Mouse (Mus musculus) R1 (cell line): ENCODE measurements around the gene Cops7a.
A peak's percentile ranks its signal among the peaks of the same experiment; 100 is the strongest.

Experiments used
- DNase-seq: peaks from one replicate; pipeline ENCODE4 v3.0.0-alpha.2; 2018; ENCODE audit warnings: low read depth, low spot score

Gene Cops7a

GRCm38 (mm10) chr6:124965088-124965719 is at the start of gene Cops7a:
Gene Cops7a (minus strand): TSS chr6:124965538.
- DNase-seq = peak; percentile 95

DNA sequence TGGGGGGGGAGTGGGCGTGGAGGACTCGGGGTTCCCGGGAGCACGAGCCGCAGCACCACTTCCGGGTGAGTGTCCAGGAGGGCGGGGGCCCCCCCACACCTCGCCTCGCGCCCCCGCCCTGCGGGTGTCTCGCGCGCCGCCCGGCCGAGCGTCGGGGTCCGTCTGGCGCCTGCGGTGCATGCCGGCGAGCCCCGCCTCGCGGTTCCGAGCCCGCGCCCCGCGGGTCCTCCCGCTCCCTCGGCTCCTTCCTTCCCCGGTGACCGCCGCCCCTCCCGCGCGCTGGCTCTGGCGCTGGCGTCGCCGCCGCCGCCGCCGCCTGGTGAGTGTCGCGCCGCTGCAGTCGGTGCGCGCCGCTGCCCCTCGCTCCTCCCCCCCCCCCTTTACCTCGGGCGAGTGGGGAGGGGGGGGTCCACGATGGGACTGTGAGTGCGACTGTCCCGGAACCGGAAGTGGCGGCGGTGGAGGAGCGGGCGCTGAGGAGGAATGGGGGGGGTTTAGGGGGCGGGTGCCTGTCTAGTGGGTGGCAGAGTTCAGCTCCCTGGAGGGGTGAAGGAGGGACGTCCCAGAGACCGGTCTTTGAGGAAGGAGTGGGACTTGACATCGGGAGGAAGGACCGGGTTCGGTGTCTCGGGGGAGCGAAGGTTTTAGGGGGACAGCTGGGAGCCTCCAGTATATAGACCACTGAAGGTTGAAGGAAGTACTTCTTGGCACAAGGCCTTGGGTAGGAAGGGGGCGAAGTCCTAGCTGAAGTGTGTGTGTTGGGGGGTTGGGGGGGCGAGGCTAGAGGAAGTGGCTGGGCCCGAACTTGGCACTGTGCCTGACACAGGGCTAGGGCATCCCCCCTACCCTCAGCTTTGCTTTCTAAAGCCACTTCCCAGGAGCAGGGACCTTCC is 44.1 kb upstream of the Cops7a start:
- peak; percentile 87 for DNase-seq

DNA sequence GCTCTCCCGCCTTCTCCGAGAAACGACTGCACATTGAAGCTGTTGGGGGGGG is 43.6 kb upstream of the Cops7a start, which contains the start of gene Zfp384:
Zfp384 (plus strand) TSS at position 17 of the 52 bp plus-strand sequence.
- no peak for DNase-seq

GRCm38 (mm10) chr6:125008586-125009128 is 43.3 kb upstream of the Cops7a start:
- DNase-seq = peak; percentile 99

GRCm38 (mm10) chr6:125008060-125008459 is 42.7 kb upstream of the Cops7a start:
- DNase-seq = peak; percentile 23

DNA sequence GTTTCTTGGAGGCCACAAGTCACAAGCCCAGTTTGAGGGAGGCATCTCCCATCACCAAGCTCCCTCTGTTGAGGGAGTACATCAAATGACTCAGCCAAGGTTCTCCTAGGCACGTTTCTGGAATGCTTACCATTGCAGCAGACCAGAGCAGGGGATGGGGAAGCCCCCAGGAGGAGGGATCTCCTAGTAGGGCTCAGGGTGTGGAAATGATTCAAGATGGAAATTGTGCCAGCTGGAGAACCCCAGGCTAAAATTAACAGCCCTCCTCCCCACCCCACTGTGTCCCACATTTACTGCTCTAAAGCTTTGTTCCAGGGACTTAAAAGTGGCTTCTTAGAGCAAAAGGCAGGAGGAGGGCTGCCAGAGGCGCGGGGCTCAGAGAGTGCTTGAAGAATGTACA is 39.7 kb upstream of the Cops7a start:
- DNase-seq = no peak

DNA sequence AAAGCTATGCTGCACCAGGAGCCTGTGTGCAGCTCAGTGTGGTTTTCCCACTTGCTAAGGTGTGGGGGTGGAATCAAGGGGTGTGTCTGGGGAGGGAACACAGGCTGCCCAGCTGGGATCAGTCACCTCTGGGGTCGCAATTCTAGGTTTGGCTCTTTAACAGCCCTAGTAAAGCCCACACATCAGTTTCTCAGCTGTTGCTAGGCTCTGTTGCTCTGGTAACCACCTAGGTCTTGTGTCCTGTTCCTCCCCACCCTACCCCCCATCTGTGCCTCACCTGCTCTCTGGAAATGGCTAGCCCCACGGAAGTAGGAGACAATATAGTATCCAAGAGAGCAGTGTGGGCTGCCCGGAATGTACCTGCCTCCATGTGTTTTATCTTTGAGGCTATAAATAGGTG is 38.4 kb upstream of the Cops7a start:
- peak; percentile 58 for DNase-seq

DNA sequence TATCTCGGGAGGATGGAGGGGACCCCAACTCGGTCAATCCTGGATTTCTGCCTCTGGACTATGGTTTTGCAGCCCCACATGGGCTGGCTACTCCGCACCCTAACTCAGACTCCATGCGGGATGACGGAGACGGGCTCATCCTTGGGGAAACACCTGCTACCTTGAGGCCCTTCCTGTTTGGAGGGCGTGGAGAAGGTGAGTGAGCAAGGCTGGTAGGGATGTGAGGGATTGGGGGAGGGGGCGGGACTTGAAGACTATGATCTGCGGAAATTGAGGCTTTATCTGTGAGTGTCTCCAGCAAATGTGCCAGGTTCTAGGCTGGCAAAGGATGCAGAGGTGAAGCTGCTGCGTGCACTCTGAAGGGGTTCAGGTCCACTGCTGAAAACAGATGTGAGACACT is 34.2 kb upstream of the Cops7a start:
- DNase-seq = peak; percentile 63

- DNase-seq = peak; percentile 25
Observed at GRCm38 (mm10) chr6:124999091-124999490, 33.8 kb upstream of the Cops7a start.

DNA sequence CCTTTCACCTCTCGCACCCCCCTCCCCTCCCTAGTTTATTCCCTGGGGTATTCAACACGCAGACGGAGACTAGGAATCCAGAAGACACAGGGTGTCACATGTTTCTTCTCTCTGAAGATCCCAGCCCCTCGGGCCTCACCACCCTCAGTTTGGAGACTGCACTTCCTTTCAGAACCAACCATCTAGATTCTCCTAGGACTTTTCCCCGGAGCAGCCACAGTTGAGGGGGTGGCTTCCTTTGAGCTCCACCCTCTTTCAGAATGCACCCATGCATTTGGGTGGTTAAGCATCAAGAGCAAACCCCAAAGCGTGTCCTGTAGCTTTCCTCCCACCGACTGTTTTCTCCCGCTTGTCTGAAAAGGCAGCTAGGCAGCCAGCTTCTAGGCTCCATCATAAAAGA is 32.7 kb upstream of the Cops7a start:
- DNase-seq = peak; percentile 29

GRCm38 (mm10) chr6:124996551-124997501 is 31.5 kb upstream of the Cops7a start, which contains the start of gene Pianp:
Gene Pianp (plus strand): TSS chr6:124996694.
- peak; percentile 55 for DNase-seq

DNA sequence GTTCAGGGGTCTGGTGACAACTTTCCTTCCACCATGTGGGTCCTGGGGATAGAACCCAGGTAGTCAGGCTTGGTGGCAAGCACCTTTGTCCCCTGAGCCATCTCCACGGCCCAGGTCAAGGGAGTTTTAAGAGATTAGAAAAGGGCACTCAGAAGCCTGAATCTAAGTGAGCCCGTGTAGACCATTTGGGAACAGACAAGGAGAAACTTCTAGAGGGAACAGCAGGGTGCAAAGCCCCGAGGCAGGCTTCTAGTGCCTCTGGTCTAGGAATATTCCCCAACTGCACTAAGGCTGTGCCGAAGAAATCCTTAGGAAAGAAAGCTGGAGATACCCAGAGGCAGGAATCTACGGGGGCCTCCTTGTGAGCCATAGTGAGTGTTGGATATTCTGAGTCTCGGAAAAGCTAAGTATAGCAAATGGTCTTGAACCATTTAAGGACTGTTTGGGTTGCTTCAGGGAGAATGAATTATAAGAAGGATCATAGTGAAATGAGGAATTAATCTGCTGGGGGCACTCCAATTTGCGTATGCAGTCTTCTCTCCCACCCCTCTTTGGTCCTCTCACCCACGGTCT is 30.6 kb upstream of the Cops7a start:
- no peak for DNase-seq

DNA sequence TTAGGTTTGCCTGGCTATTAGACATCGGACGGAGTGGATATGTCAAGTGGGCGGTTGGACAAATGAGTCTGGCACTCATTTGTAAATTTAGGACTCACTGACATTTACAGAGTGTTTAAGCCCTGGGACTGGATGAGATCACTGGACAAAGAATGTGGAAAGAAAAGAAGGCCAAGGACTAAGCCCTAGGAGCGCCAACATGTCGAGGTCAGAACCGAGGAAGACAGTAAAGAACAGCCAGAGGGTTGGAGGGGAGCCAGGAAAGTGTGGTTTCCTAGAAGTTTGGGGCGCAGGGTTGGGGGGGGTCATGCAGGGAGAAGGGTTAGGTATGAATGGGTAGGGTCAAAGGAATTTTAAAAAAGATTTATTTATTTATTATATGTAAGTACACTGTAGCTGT is 29.9 kb upstream of the Cops7a start:
- DNase-seq = no peak

GRCm38 (mm10) chr6:124993876-124994275 is 28.5 kb upstream of the Cops7a start:
- DNase-seq = peak; percentile 74

GRCm38 (mm10) chr6:124993365-124993764 is 28.0 kb upstream of the Cops7a start:
- peak; percentile 46 for DNase-seq

- no peak for DNase-seq
Observed at GRCm38 (mm10) chr6:124992241-124992640, 26.9 kb upstream of the Cops7a start.

- DNase-seq = peak; percentile 82
Observed at GRCm38 (mm10) chr6:124967766-124968165, 2.4 kb upstream of the Cops7a start.

DNA sequence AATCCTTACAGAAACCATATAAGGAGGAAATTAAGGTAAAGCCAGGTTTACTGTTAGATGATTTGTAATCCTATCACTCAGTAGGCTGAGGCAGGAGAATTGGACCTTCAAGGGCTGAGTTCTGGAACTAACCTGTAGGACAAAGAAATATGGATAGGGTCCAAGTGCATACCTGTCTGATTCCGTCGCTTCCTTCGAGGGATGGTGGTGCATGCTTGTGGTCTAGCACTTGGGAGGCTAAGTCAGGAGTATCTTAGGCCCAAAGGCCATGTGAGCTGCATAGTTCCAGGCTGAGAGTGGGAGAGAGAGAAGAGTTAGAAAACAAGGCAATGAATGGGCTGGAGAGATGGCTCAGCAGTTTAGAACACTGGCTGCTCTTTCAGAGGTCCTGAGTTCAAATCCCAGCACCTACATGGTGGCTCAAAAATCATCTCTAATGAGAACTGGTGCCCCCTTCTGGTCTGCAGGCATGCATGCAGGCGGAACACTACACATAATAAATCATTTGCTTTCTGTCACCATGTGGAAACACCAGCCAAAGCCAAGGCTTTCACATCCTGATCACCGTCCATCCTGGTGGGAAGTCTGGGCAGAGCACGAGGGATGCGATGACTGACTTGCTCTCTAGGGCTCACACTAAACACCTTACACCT is 1.3 kb upstream of the Cops7a start:
- peak; percentile 72 for DNase-seq

GRCm38 (mm10) chr6:124965747-124966146 is 409 bp upstream of the Cops7a start:
- DNase-seq = no peak

DNA sequence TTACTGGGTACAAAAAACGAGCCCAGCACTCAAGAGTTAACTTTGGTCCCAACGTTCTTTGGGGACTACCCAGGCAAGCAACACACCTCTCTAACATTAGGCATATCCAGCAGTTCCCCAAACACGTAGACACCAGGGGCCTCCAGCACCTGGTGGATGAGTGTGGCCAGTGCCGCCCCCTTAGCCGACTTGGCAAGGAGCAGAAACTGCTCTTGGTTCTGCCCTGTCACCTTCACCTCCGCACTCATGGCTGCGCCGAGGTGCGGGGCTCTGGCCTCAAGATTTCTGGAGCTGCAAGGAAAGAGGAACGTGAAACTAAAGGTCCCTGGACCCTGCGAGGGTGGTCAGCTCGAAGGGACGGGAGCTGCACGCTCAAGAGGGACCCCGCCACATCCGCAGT is 700 bp downstream of the Cops7a start:
- peak; percentile 64 for DNase-seq

DNA sequence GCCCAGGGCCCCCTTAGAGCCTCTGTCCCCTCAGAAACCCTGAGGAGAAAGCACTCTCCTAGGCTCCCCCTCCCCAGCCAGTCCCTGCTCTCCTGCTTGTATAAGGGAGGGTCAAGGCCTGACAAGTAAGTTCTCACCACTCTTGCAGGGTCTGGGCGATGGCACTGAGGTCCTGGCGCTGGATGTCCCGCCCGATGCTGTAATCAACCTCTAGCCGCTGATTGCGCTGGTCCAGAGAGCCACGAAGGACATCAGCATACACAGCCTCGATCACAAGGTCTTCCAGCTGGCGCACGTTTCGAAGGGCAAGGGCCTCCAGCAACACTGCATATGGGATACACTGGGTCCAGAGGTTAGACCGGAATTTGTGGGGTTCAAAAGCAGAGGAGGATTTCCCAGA is 4.3 kb downstream of the Cops7a start:
- DNase-seq = no peak
